12 mouse cellular contexts compared by ENCODE assay signal in genomic region chr2:33024564-33024963, GRCm38 (mm10). TPM values are rescaled to one million over a fixed set of nuclear protein-coding genes. Genes with fewer than 3 reads are reported as not detected.
DNase-seq lines count a peak whose midpoint lies in the region; ATAC-seq and TF ChIP-seq lines count a peak whose summit lies in the region.
"Had no signal": no experiment of that assay in that cellular context is flagged by ENCODE, and none has a peak within 500 bp of the region (broad histone marks: within the 10 kb centered on the region; RNA-seq: fewer than 3 reads in every experiment).

No protein-coding gene starts in this region.

- peak; percentile 48 for TF ChIP-seq CTCF in forebrain, postnatal 0 days (IDR thresholded peaks at IDR 0.05; ENCODE audit: low read depth)
- TF ChIP-seq CTCF in stomach, postnatal 0 days (IDR thresholded peaks at IDR 0.05; ENCODE audit: low read depth), result peak; percentile 40

- H3K4me3 ChIP-seq in forebrain, postnatal 0 days (ENCODE audit: low read depth, low read length), result no peak overlapping the region
- H3K4me3 ChIP-seq in forebrain, embryonic 12.5 days (replicated peaks), result no peak overlapping the region
- no peak overlapping the region for H3K4me3 ChIP-seq in neural tube, embryonic 15.5 days (replicated peaks)
- no peak overlapping the region for H3K4me3 ChIP-seq in stomach, postnatal 0 days (ENCODE audit: low read depth, low read length)
- H3K4me3 ChIP-seq: gastrocnemius, adult 2 months had no signal

- H3K9ac ChIP-seq in forebrain, postnatal 0 days, result no peak overlapping the region
- no peak overlapping the region for H3K9ac ChIP-seq in forebrain, embryonic 12.5 days
- no peak overlapping the region for H3K9ac ChIP-seq in neural tube, embryonic 15.5 days (replicated peaks)
- H3K9ac ChIP-seq in stomach, postnatal 0 days (ENCODE audit: low read length), result no peak overlapping the region

- H3K27me3 ChIP-seq in forebrain, postnatal 0 days (ENCODE audit: insufficient read depth, low read length), result no peaks in the 10 kb centered on the region
- no peaks in the 10 kb centered on the region for H3K27me3 ChIP-seq in forebrain, embryonic 12.5 days
- H3K27me3 ChIP-seq in neural tube, embryonic 15.5 days (replicated peaks), result no peaks in the 10 kb centered on the region
- H3K27me3 ChIP-seq in stomach, postnatal 0 days (ENCODE audit: control insufficient read depth, insufficient read depth, low read length), result no peaks in the 10 kb centered on the region

- 67% methylated on average over 10 of the region's 10 CpGs for WGBS in forebrain, postnatal 0 days
- 77% methylated on average over 10 of the region's 10 CpGs for WGBS in forebrain, embryonic 12.5 days
- 68% methylated on average over 10 of the region's 10 CpGs for WGBS in neural tube, embryonic 15.5 days
- WGBS in stomach, postnatal 0 days, result 77% methylated on average over 10 of the region's 10 CpGs

- DNase-seq in forebrain, postnatal 0 days, result peak; percentile 40
- DNase-seq in neural tube, embryonic 10.5 days (ENCODE audit: extremely low spot score, low spot score), result no peak
- DNase-seq in kidney, adult 9 months, result peak; percentile 13
- DNase-seq in stomach, postnatal 0 days (ENCODE audit: low spot score), result no peak
- no peak for DNase-seq in layer of hippocampus, postnatal 14 days (ENCODE audit: low spot score in 2 of 2)
- DNase-seq: adrenal gland, postnatal 25 days; gastrocnemius, adult 2 months; right cerebral cortex, postnatal 25 days had no signal

- no peaks in the 10 kb centered on the region for H3K4me1 ChIP-seq in forebrain, postnatal 0 days (ENCODE audit: insufficient read depth)
- no peaks in the 10 kb centered on the region for H3K4me1 ChIP-seq in forebrain, embryonic 12.5 days
- H3K4me1 ChIP-seq in neural tube, embryonic 15.5 days, result 0 out of 2 replicates have a peak, but pooled peaks cover 3% of the 10 kb centered on the region
- no peaks in the 10 kb centered on the region for H3K4me1 ChIP-seq in stomach, postnatal 0 days (replicated peaks; ENCODE audit: control insufficient read depth, insufficient read depth)

- no peak for TF ChIP-seq EP300 in stomach, postnatal 0 days (optimal IDR thresholded peaks at IDR 0.05)

- no peak overlapping the region for H3K27ac ChIP-seq in forebrain, postnatal 0 days (ENCODE audit: low read depth, low read length)
- H3K27ac ChIP-seq in forebrain, embryonic 12.5 days, result no peak overlapping the region
- H3K27ac ChIP-seq in neural tube, embryonic 15.5 days (replicated peaks), result no peak overlapping the region
- H3K27ac ChIP-seq in stomach, postnatal 0 days (replicated peaks), result no peak overlapping the region
- H3K27ac ChIP-seq: gastrocnemius, adult 2 months had no signal

- no peak overlapping the region for H3K4me2 ChIP-seq in forebrain, postnatal 0 days (ENCODE audit: low read depth)
- no peak overlapping the region for H3K4me2 ChIP-seq in forebrain, embryonic 12.5 days
- H3K4me2 ChIP-seq in neural tube, embryonic 15.5 days, result no peak overlapping the region
- no peak overlapping the region for H3K4me2 ChIP-seq in stomach, postnatal 0 days (replicated peaks; ENCODE audit: low read depth)
- H3K4me2 ChIP-seq: liver, embryonic 11.5 days had no signal

- peaks cover 25% of the 10 kb centered on the region for H3K36me3 ChIP-seq in forebrain, postnatal 0 days (ENCODE audit: insufficient read depth)
- no peaks in the 10 kb centered on the region for H3K36me3 ChIP-seq in forebrain, embryonic 12.5 days (replicated peaks)
- peaks cover 29% of the 10 kb centered on the region for H3K36me3 ChIP-seq in neural tube, embryonic 15.5 days
- H3K36me3 ChIP-seq in stomach, postnatal 0 days (ENCODE audit: control insufficient read depth, insufficient read depth, low read length), result no peaks in the 10 kb centered on the region

- H3K9me3 ChIP-seq in forebrain, postnatal 0 days (ENCODE audit: low read length), result no peaks in the 10 kb centered on the region
- no peaks in the 10 kb centered on the region for H3K9me3 ChIP-seq in forebrain, embryonic 12.5 days
- no peaks in the 10 kb centered on the region for H3K9me3 ChIP-seq in neural tube, embryonic 15.5 days (replicated peaks)
- H3K9me3 ChIP-seq in stomach, postnatal 0 days (ENCODE audit: control insufficient read depth, low read length), result no peaks in the 10 kb centered on the region

- ATAC-seq in forebrain, postnatal 0 days, result peak; percentile 68
- ATAC-seq in forebrain, embryonic 12.5 days (ENCODE audit: low FRiP score), result no peak
- ATAC-seq in neural tube, embryonic 15.5 days (ENCODE audit: low FRiP score), result peak; percentile 14; the same call in 1 of the 2 replicates
- no peak for ATAC-seq in stomach, postnatal 0 days (ENCODE audit: low FRiP score, low TSS enrichment)
- no peak for ATAC-seq in erythroid progenitor cell, adult 5-6 weeks (replicated peaks; ENCODE audit: low FRiP score, poor library complexity, severe bottlenecking)

RNA-seq across cellular contexts. Expression of gene Slc2a8, which starts 42.7 kb away (rescaled TPM):
- 18.9 and 26.9 TPM in 2 replicates for total RNA-seq in forebrain, postnatal 0 days (2014; rRNA removed)
- polyA plus RNA-seq in forebrain, postnatal 0 days (2015; fragmentation: Nextera tagmentation; extraction: Ambion mirVana), result 22.8 and 24.6 TPM in 2 replicates
- 14.4 and 16.3 TPM in 2 replicates for polyA plus RNA-seq in forebrain, embryonic 12.5 days (2016; fragmentation: Nextera tagmentation; extraction: Ambion mirVana)
- polyA plus RNA-seq in neural tube, embryonic 15.5 days (2015; fragmentation: Nextera tagmentation; extraction: Ambion mirVana), result 24.7 and 27.6 TPM in 2 replicates
- 12.1 and 12.8 TPM in 2 replicates for polyA plus RNA-seq in stomach, postnatal 0 days (2015; fragmentation: Nextera tagmentation; extraction: Ambion mirVana)
- 1.3 and 2.2 TPM in 2 replicates for total RNA-seq in erythroid progenitor cell, adult 5-6 weeks (2015; ENCODE audit: low replicate concordance)
- total RNA-seq in erythroid progenitor cell, adult 5-6 weeks (2017; ENCODE audit: low replicate concordance), result 1.0 and 2.0 TPM in 2 replicates
- total RNA-seq in layer of hippocampus, postnatal 14 days (2021), result 10 to 100 TPM; 24.0 to 25.4 TPM

Comparison
In these comparisons a context has a peak if more than half of its experiments do, and no peak if none do; other contexts are left out.
1. ATAC-seq: peak in forebrain, postnatal 0 days (single experiment) and neural tube, embryonic 15.5 days (single experiment); none in forebrain, embryonic 12.5 days (single experiment), stomach, postnatal 0 days (single experiment) and erythroid progenitor cell, adult 5-6 weeks (single experiment).
2. DNase-seq: peak in forebrain, postnatal 0 days (single experiment) and kidney, adult 9 months (single experiment); none in neural tube, embryonic 10.5 days (single experiment), stomach, postnatal 0 days (single experiment) and layer of hippocampus, postnatal 14 days (0 of 2).